Comparison of ENCODE assay signal across 10 mouse cellular contexts in genomic region chr8:84125656-84126055, GRCm38 (mm10). TPM values are rescaled to one million over a fixed set of nuclear protein-coding genes. Genes with fewer than 3 reads are reported as not detected.
DNase-seq lines count a peak whose midpoint lies in the region; ATAC-seq and TF ChIP-seq lines count a peak whose summit lies in the region.
"Had no signal": no experiment of that assay in that cellular context is flagged by ENCODE, and none has a peak within 500 bp of the region (broad histone marks: within the 10 kb centered on the region; RNA-seq: fewer than 3 reads in every experiment).

Gene Podnl1, plus strand, starts transcription at chr8:84125989.

- no peaks in the 10 kb centered on the region for H3K79me2 ChIP-seq in myocyte (ENCODE audit: control insufficient read depth, insufficient read depth)

- no peaks in the 10 kb centered on the region for H3K27me3 ChIP-seq in lung, postnatal 0 days (replicated peaks; ENCODE audit: insufficient read depth, low read length)
- H3K27me3 ChIP-seq in embryonic facial prominence, embryonic 15.5 days = no peaks in the 10 kb centered on the region
- H3K27me3 ChIP-seq in myocyte (ENCODE audit: control insufficient read depth, insufficient read depth, insufficient read length) = no peaks in the 10 kb centered on the region

- peak; percentile 92 for ATAC-seq in lung, postnatal 0 days
- peak; percentile 55; the same call in 1 of the 2 replicates for ATAC-seq in embryonic facial prominence, embryonic 15.5 days (ENCODE audit: insufficient number of reproducible peaks, low FRiP score, low TSS enrichment, low read depth)

- no peak within 1 kb of the TSS for H3K27ac ChIP-seq in lung, postnatal 0 days (ENCODE audit: low read length)
- no peak within 1 kb of the TSS for H3K27ac ChIP-seq in embryonic facial prominence, embryonic 15.5 days (replicated peaks)

- no peaks in the 10 kb centered on the region for H3K36me3 ChIP-seq in lung, postnatal 0 days (ENCODE audit: insufficient read depth, low read length)
- no peaks in the 10 kb centered on the region for H3K36me3 ChIP-seq in embryonic facial prominence, embryonic 15.5 days
- H3K36me3 ChIP-seq in myocyte (ENCODE audit: control insufficient read depth, insufficient read depth) = no peaks in the 10 kb centered on the region
- H3K36me3 ChIP-seq: heart, embryonic 12.5 days had no signal

- DNase-seq in gastrocnemius, postnatal 14 days = peak; percentile 36
- no peak for DNase-seq in gastrocnemius, postnatal 4 days (ENCODE audit: low spot score in 2 of 2)
- DNase-seq in lung, postnatal 0 days (ENCODE audit: low spot score) = peak; percentile 52
- DNase-seq in lung, adult 2 months = no peak
- DNase-seq in left cerebral cortex, postnatal 36 days (ENCODE audit: low spot score in 2 of 2) = no peak
- DNase-seq in thymus, postnatal 4 days = no peak

- no peak within 1 kb of the TSS for H3K4me2 ChIP-seq in lung, postnatal 0 days (replicated peaks; ENCODE audit: low read depth, low read length)
- no peak within 1 kb of the TSS for H3K4me2 ChIP-seq in embryonic facial prominence, embryonic 15.5 days (replicated peaks)
- H3K4me2 ChIP-seq in myocyte (ENCODE audit: low read depth) = peak within 1 kb of the TSS; percentile 90
- H3K4me2 ChIP-seq: heart, embryonic 12.5 days had no signal

- H3K9ac ChIP-seq in lung, postnatal 0 days (replicated peaks; ENCODE audit: low read depth) = no peak within 1 kb of the TSS
- H3K9ac ChIP-seq in embryonic facial prominence, embryonic 15.5 days = no peak within 1 kb of the TSS
- H3K9ac ChIP-seq: heart, embryonic 12.5 days had no signal

- no peak for TF ChIP-seq EP300 in lung, postnatal 0 days (IDR thresholded peaks at IDR 0.05)

- TF ChIP-seq CTCF in lung, postnatal 0 days (IDR thresholded peaks at IDR 0.05) = no peak
- TF ChIP-seq CTCF in lung, adult 2 months (IDR thresholded peaks at IDR 0.05; ENCODE audit: insufficient read depth, low read length) = no peak

- TF ChIP-seq POLR2A in lung, adult 2 months (IDR thresholded peaks at IDR 0.05; ENCODE audit: borderline replicate concordance, extremely low read depth, low read depth, low read length) = no peak
- TF ChIP-seq POLR2A in myocyte (IDR thresholded peaks at IDR 0.05; ENCODE audit: insufficient read length, low read depth) = peak; percentile 33

- H3K4me3 ChIP-seq in lung, postnatal 0 days (ENCODE audit: low read depth, low read length) = no peak within 1 kb of the TSS
- H3K4me3 ChIP-seq in lung, adult 2 months (replicated peaks; ENCODE audit: extremely low read depth, low read depth, low read length) = no peak within 1 kb of the TSS
- no peak within 1 kb of the TSS for H3K4me3 ChIP-seq in embryonic facial prominence, embryonic 15.5 days (replicated peaks)
- peak within 1 kb of the TSS; percentile 19 for H3K4me3 ChIP-seq in myocyte
- H3K4me3 ChIP-seq: heart, embryonic 12.5 days had no signal

- intact Hi-C loops in gastrocnemius, postnatal 14 days (cut with DNase I; ENCODE audit: low total_unique reads) = no loop called here
- intact Hi-C loops in left cerebral cortex, postnatal 36 days (cut with DNase I) = no loop called here

- 40% methylated on average over 9 of the region's 9 CpGs for WGBS in lung, postnatal 0 days
- WGBS in lung, adult 2 months = 54% methylated on average over 9 of the region's 9 CpGs
- 40% methylated on average over 9 of the region's 9 CpGs for WGBS in embryonic facial prominence, embryonic 15.5 days

- H3K9me3 ChIP-seq in lung, postnatal 0 days (ENCODE audit: low read length) = no peaks in the 10 kb centered on the region
- no peaks in the 10 kb centered on the region for H3K9me3 ChIP-seq in embryonic facial prominence, embryonic 15.5 days (replicated peaks)
- H3K9me3 ChIP-seq: heart, embryonic 12.5 days had no signal

- no peak within 1 kb of the TSS for H3ac ChIP-seq in myocyte (ENCODE audit: control insufficient read depth, insufficient read length)

- H3K4me1 ChIP-seq in lung, postnatal 0 days (ENCODE audit: insufficient read depth, low read depth, low read length) = no peaks in the 10 kb centered on the region
- no peaks in the 10 kb centered on the region for H3K4me1 ChIP-seq in lung, adult 2 months (ENCODE audit: control insufficient read depth, insufficient read depth, low read length)
- H3K4me1 ChIP-seq in embryonic facial prominence, embryonic 15.5 days = peaks cover 7% of the 10 kb centered on the region

TF ChIP-seq in myocyte, 11 proteins besides CTCF, POLR2A, EP300 and RAD21:
- no peak for TF ChIP-seq MYOG (IDR thresholded peaks at IDR 0.05; ENCODE audit: control insufficient read depth in 1 of 3, insufficient read depth in 1 of 3, insufficient read length in 2 of 3, low read depth in 2 of 3)
- TF ChIP-seq USF1 (IDR thresholded peaks at IDR 0.05; ENCODE audit: low read depth) = no peak
- peak in 1 of 3 experiments; percentile 12 for TF ChIP-seq MYOD1 (IDR thresholded peaks at IDR 0.05; ENCODE audit: control insufficient read depth in 1 of 3, insufficient read length in 2 of 3, low read depth in 2 of 3)

RNA-seq across cellular contexts. Expression of gene Podnl1, which starts in this region (rescaled TPM):
- under 1 TPM in 1 of 2 experiments, not detected in 1; 0.10 TPM for total RNA-seq in gastrocnemius, postnatal 14 days (2021)
- not detected for total RNA-seq in gastrocnemius, postnatal 4 days (2021)
- 0.17 and 0.19 TPM in 2 replicates for polyA plus RNA-seq in lung, postnatal 0 days (2015; fragmentation: Nextera tagmentation; extraction: Ambion mirVana)
- polyA plus RNA-seq in lung, adult 2 months (2012; rRNA removed) = 1.8 and 2.4 TPM in 2 replicates
- 2.8 and 3.5 TPM in 2 replicates for polyA plus RNA-seq in embryonic facial prominence, embryonic 15.5 days (2015; fragmentation: Nextera tagmentation; extraction: Ambion mirVana)
- 9.3 TPM for polyA plus RNA-seq in myocyte (2012; fragmentation: generic; extraction: Trizol)
- total RNA-seq in left cerebral cortex, postnatal 36 days (2021) = not detected
- total RNA-seq: left cerebral cortex, postnatal 10 days had no signal

Comparison
In these comparisons a context has a peak if more than half of its experiments do, and no peak if none do; other contexts are left out.
1. Peak in DNase-seq in gastrocnemius, postnatal 14 days; RNA of the gene not detected or under 1 TPM.
2. Peak in DNase-seq and ATAC-seq in lung, postnatal 0 days; RNA of the gene not detected or under 1 TPM.